Mouse (Mus musculus): Measurements from ENCODE around the gene Siah3. TPM values are rescaled to one million over a fixed set of nuclear protein-coding genes. Genes with fewer than 3 reads are reported as not detected.

Gene Siah3
- polyA plus RNA-seq, 1 experiment from 2014 or later = 0.07 TPM

DNA sequence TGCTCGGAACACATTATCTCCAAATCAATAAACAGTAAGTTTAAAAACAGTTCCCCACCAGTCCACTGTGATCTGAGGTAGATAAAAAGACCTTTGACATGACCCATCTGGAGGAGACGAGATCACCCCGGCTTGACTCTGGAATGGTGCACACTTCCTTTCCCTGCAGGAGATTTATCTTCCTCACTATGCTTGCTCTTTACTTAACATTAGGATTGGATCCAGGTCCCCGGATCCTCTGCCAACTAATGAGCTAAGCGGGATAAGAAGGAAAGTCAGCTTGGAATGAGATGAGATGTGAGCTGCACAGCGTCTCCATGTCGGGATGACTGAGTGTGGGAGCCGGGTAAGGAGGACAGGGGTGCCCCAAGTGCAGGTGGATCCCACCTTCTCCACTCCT, 46.7 kb downstream of the Siah3 start:
- H3K4me2 ChIP-seq (ENCODE audit: low read depth, severe bottlenecking) = no peak overlapping the region
- H3K27ac ChIP-seq (replicated peaks; ENCODE audit: low read depth, low read length) = no peak overlapping the region
- DNase-seq (ENCODE audit: low spot score) (no peak), ATAC-seq (ENCODE audit: insufficient number of reproducible peaks, low FRiP score, low TSS enrichment, low read depth) (no peak)
- no peaks in the 10 kb centered on the region for H3K9me3 ChIP-seq (ENCODE audit: control insufficient read depth, low read length)
- no peaks in the 10 kb centered on the region for H3K27me3 ChIP-seq (ENCODE audit: control insufficient read depth, insufficient read depth, low read length)
- no peak overlapping the region for H3K9ac ChIP-seq (ENCODE audit: low read length)
- no peak overlapping the region for H3K4me3 ChIP-seq (ENCODE audit: low read depth, low read length)
- no peaks in the 10 kb centered on the region for H3K36me3 ChIP-seq (ENCODE audit: control insufficient read depth, insufficient read depth, low read length)
- no peaks in the 10 kb centered on the region for H3K4me1 ChIP-seq (ENCODE audit: control insufficient read depth, insufficient read depth, low read length)
- 60% methylated on average over 8 of the region's 8 CpGs for WGBS

GRCm38 (mm10) chr14:75504255-75504654, 48.5 kb downstream of the Siah3 start:
- DNase-seq (ENCODE audit: low spot score) (no peak), ATAC-seq (ENCODE audit: insufficient number of reproducible peaks, low FRiP score, low TSS enrichment, low read depth) (no peak)
- no peaks in the 10 kb centered on the region for H3K9me3 ChIP-seq (ENCODE audit: control insufficient read depth, low read length)
- H3K4me3 ChIP-seq (ENCODE audit: low read depth, low read length) = no peak overlapping the region
- H3K27ac ChIP-seq (replicated peaks; ENCODE audit: low read depth, low read length) = no peak overlapping the region
- H3K9ac ChIP-seq (ENCODE audit: low read length) = no peak overlapping the region
- WGBS = 62% methylated on average over 2 of the region's 2 CpGs
- no peaks in the 10 kb centered on the region for H3K36me3 ChIP-seq (ENCODE audit: control insufficient read depth, insufficient read depth, low read length)
- H3K27me3 ChIP-seq (ENCODE audit: control insufficient read depth, insufficient read depth, low read length) = no peaks in the 10 kb centered on the region
- H3K4me1 ChIP-seq (ENCODE audit: control insufficient read depth, insufficient read depth, low read length) = no peaks in the 10 kb centered on the region
- H3K4me2 ChIP-seq (ENCODE audit: low read depth, severe bottlenecking) = no peak overlapping the region

- no peaks in the 10 kb centered on the region for H3K36me3 ChIP-seq (ENCODE audit: control insufficient read depth, insufficient read depth, low read length)
- H3K9me3 ChIP-seq (ENCODE audit: control insufficient read depth, low read length) = no peaks in the 10 kb centered on the region
- H3K4me1 ChIP-seq (ENCODE audit: control insufficient read depth, insufficient read depth, low read length) = no peaks in the 10 kb centered on the region
- H3K4me3 ChIP-seq (ENCODE audit: low read depth, low read length) = no peak overlapping the region
- ATAC-seq (ENCODE audit: insufficient number of reproducible peaks, low FRiP score, low TSS enrichment, low read depth) = no peak
- H3K9ac ChIP-seq (ENCODE audit: low read length) = no peak overlapping the region
- no peak overlapping the region for H3K27ac ChIP-seq (replicated peaks; ENCODE audit: low read depth, low read length)
- 46% methylated on average over 8 of the region's 8 CpGs for WGBS
- DNase-seq (ENCODE audit: low spot score) = no peak
- no peaks in the 10 kb centered on the region for H3K27me3 ChIP-seq (ENCODE audit: control insufficient read depth, insufficient read depth, low read length)
- no peak overlapping the region for H3K4me2 ChIP-seq (ENCODE audit: low read depth, severe bottlenecking)
Observed at GRCm38 (mm10) chr14:75505126-75505840, 49.5 kb downstream of the Siah3 start.

- no peak overlapping the region for H3K4me3 ChIP-seq (ENCODE audit: low read depth, low read length)
- no peak for ATAC-seq (ENCODE audit: insufficient number of reproducible peaks, low FRiP score, low TSS enrichment, low read depth)
Observed at GRCm38 (mm10) chr14:75506246-75506645, 50.5 kb downstream of the Siah3 start.

GRCm38 (mm10) chr14:75510125-75510524, 54.3 kb downstream of the Siah3 start:
- DNase-seq (ENCODE audit: low spot score) (no peak), ATAC-seq (ENCODE audit: insufficient number of reproducible peaks, low FRiP score, low TSS enrichment, low read depth) (no peak)
- Histone ChIP-seq H3K27me3 (ENCODE audit: control insufficient read depth, insufficient read depth, low read length) (no peaks in the 10 kb centered on the region), H3K9ac (ENCODE audit: low read length) (no peak overlapping the region), H3K4me1 (ENCODE audit: control insufficient read depth, insufficient read depth, low read length) (no peaks in the 10 kb centered on the region), H3K36me3 (ENCODE audit: control insufficient read depth, insufficient read depth, low read length) (no peaks in the 10 kb centered on the region), H3K27ac (replicated peaks; ENCODE audit: low read depth, low read length) (no peak overlapping the region), H3K4me3 (ENCODE audit: low read depth, low read length) (no peak overlapping the region), H3K4me2 (ENCODE audit: low read depth, severe bottlenecking) (no peak overlapping the region), H3K9me3 (ENCODE audit: control insufficient read depth, low read length) (no peaks in the 10 kb centered on the region)
- 76% methylated on average over 6 of the region's 6 CpGs for WGBS

More at GRCm38 (mm10) chr14:75506246-75506645, 50.5 kb downstream of the Siah3 start:
- Histone ChIP-seq H3K27ac (replicated peaks; ENCODE audit: low read depth, low read length) (no peak overlapping the region), H3K36me3 (ENCODE audit: control insufficient read depth, insufficient read depth, low read length) (no peaks in the 10 kb centered on the region), H3K4me1 (ENCODE audit: control insufficient read depth, insufficient read depth, low read length) (no peaks in the 10 kb centered on the region), H3K27me3 (ENCODE audit: control insufficient read depth, insufficient read depth, low read length) (no peaks in the 10 kb centered on the region), H3K4me2 (ENCODE audit: low read depth, severe bottlenecking) (no peak overlapping the region), H3K9me3 (ENCODE audit: control insufficient read depth, low read length) (no peaks in the 10 kb centered on the region), H3K9ac (ENCODE audit: low read length) (no peak overlapping the region)
- no peak for DNase-seq (ENCODE audit: low spot score)
- 74% methylated on average over 3 of the region's 3 CpGs for WGBS

DNA sequence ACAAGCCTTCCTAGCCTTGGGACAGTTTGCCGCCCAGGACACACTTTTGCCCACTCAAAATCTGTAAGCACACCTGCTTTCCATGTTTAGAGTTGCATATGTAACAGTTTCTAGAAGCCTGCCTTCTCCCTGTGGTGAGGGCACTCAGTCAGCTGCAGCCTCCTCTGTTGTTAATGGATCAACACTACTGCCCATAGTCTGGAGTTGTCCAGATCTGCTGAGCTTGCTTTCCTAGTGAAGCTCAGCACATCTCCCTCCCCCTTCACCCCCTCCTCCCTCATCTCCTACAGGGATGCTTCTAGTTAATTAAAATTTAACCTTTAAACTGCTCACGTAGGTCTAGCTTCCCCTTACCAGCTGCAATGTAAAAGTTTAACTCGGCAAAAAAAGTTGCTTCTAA, 57.2 kb downstream of the Siah3 start:
- Histone ChIP-seq H3K4me3 (ENCODE audit: low read depth, low read length) (no peak overlapping the region), H3K27me3 (ENCODE audit: control insufficient read depth, insufficient read depth, low read length) (no peaks in the 10 kb centered on the region), H3K27ac (replicated peaks; ENCODE audit: low read depth, low read length) (no peak overlapping the region), H3K4me1 (ENCODE audit: control insufficient read depth, insufficient read depth, low read length) (no peaks in the 10 kb centered on the region), H3K9me3 (ENCODE audit: control insufficient read depth, low read length) (no peaks in the 10 kb centered on the region), H3K36me3 (ENCODE audit: control insufficient read depth, insufficient read depth, low read length) (no peaks in the 10 kb centered on the region), H3K9ac (ENCODE audit: low read length) (no peak overlapping the region), H3K4me2 (ENCODE audit: low read depth, severe bottlenecking) (no peak overlapping the region)
- ATAC-seq (ENCODE audit: insufficient number of reproducible peaks, low FRiP score, low TSS enrichment, low read depth) (no peak), DNase-seq (ENCODE audit: low spot score) (no peak)
- 61% methylated on average over 3 of the region's 3 CpGs for WGBS

DNA sequence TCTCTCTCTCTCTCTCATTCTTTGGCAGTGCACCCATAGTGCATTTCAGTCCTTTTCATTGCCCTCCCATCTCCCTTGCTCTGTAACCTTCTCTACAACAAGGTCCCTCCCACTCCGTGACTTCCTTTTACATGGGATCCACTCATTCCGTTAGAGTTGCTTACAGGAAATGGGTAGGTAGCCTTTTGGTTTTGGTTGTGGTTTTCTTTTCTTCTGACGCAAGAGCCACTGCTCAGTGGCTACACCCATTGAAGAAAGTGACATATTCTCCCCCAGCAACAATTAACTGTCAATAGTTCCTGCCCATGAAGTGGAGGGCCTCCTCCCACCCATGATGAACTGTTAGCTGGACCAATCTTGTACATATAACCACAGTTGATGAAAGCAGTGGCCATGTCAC, 60.4 kb downstream of the Siah3 start:
- Histone ChIP-seq H3K9ac (ENCODE audit: low read length) (no peak overlapping the region), H3K36me3 (ENCODE audit: control insufficient read depth, insufficient read depth, low read length) (no peaks in the 10 kb centered on the region), H3K27ac (replicated peaks; ENCODE audit: low read depth, low read length) (no peak overlapping the region), H3K4me2 (ENCODE audit: low read depth, severe bottlenecking) (no peak overlapping the region), H3K9me3 (ENCODE audit: control insufficient read depth, low read length) (no peaks in the 10 kb centered on the region), H3K27me3 (ENCODE audit: control insufficient read depth, insufficient read depth, low read length) (no peaks in the 10 kb centered on the region), H3K4me3 (ENCODE audit: low read depth, low read length) (no peak overlapping the region), H3K4me1 (ENCODE audit: control insufficient read depth, insufficient read depth, low read length) (no peaks in the 10 kb centered on the region)
- WGBS = 87% methylated on average over 3 of the region's 3 CpGs
- no peak for ATAC-seq (ENCODE audit: insufficient number of reproducible peaks, low FRiP score, low TSS enrichment, low read depth)
- no peak for DNase-seq (ENCODE audit: low spot score)

GRCm38 (mm10) chr14:75516917-75517595, 61.3 kb downstream of the Siah3 start:
- Histone ChIP-seq H3K36me3 (ENCODE audit: control insufficient read depth, insufficient read depth, low read length) (no peaks in the 10 kb centered on the region), H3K4me1 (ENCODE audit: control insufficient read depth, insufficient read depth, low read length) (no peaks in the 10 kb centered on the region), H3K9me3 (ENCODE audit: control insufficient read depth, low read length) (no peaks in the 10 kb centered on the region), H3K27me3 (ENCODE audit: control insufficient read depth, insufficient read depth, low read length) (no peaks in the 10 kb centered on the region), H3K4me2 (ENCODE audit: low read depth, severe bottlenecking) (no peak overlapping the region), H3K27ac (replicated peaks; ENCODE audit: low read depth, low read length) (no peak overlapping the region), H3K9ac (ENCODE audit: low read length) (no peak overlapping the region), H3K4me3 (ENCODE audit: low read depth, low read length) (no peak overlapping the region)
- DNase-seq (ENCODE audit: low spot score) (no peak), ATAC-seq (ENCODE audit: insufficient number of reproducible peaks, low FRiP score, low TSS enrichment, low read depth) (no peak)
- 64% methylated on average over 9 of the region's 9 CpGs for WGBS

Measured in limb, embryonic 11.5 days (tissue).